ENCODE assay signal across 9 mouse cellular contexts in the genomic region with DNA sequence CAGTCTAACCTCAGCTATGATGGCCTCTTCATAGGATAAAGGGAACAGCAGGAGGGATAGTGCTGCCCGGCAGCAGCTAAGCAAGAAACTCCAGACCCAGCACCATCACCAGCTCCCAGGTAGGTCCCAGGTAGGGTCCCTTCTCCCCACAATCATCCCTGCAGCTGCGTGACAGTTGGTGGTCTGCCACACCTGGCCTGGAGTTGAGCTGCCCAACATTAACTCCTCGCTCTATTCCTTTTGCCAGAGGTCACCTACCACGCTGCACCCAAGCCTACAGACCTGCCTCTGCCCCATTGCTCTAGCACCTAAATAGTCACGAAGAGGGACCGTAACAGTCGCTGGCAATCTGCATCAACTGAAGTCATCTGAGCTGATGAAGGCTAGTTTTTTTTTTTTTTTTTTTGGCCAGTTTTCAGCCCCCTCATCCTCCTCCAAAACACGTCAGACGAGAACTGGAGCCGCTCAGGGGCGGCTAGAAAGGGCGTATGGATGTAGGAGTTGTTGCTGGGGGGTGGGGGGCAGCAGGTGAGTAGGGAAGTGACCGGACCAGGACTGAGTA. TPM values are rescaled to one million over a fixed set of nuclear protein-coding genes. Genes with fewer than 3 reads are reported as not detected.
DNase-seq lines count a peak whose midpoint lies in the region; ATAC-seq and TF ChIP-seq lines count a peak whose summit lies in the region.
"Had no signal": no experiment of that assay in that cellular context is flagged by ENCODE, and none has a peak within 500 bp of the region (broad histone marks: within the 10 kb centered on the region; RNA-seq: fewer than 3 reads in every experiment).

No protein-coding gene starts in this region.

- intact Hi-C loops in heart, postnatal 36 days (cut with DNase I) = loop anchor here (5.0 kb wide), 2 partner anchors 43 to 88 kb away; no protein-coding TSS in a partner anchor
- intact Hi-C loops in left cerebral cortex, postnatal 10 days (cut with DNase I) = loop anchor here (5.0 kb wide), 2 partner anchors 133 to 308 kb away; no protein-coding TSS in a partner anchor
- intact Hi-C loops in left cerebral cortex, postnatal 36 days (cut with DNase I) = loop anchor here (5.0 kb wide), 1 partner anchor 308 kb away; no protein-coding TSS in a partner anchor

- peak overlapping the region; percentile 34 to 79 for H3K4me3 ChIP-seq in heart, embryonic 14.5 days (ENCODE audit: control insufficient read depth in 1 of 2, insufficient read depth in 1 of 2, low read depth in 1 of 2, low read length in 2 of 2)
- H3K4me3 ChIP-seq in cerebellum, adult 2 months (replicated peaks; ENCODE audit: insufficient read depth, low read depth, low read length) = peak overlapping the region; percentile 85
- peak overlapping the region; percentile 95 for H3K4me3 ChIP-seq in hindbrain, embryonic 12.5 days
- H3K4me3 ChIP-seq in midbrain, embryonic 14.5 days (replicated peaks; ENCODE audit: low read depth, low read length) = peak overlapping the region; percentile 92

- TF ChIP-seq CTCF in cerebellum, adult 2 months (IDR thresholded peaks at IDR 0.05; ENCODE audit: borderline replicate concordance, insufficient read depth, low read depth, low read length) = no peak

- no peak for DNase-seq in heart, postnatal 36 days
- peak in 1 of 2 experiments; percentile 42 for DNase-seq in cerebellum, adult 2 months
- no peak for DNase-seq in midbrain, embryonic 14.5 days
- no peak for DNase-seq in retina, postnatal 1 day
- no peak for DNase-seq in left cerebral cortex, postnatal 10 days (ENCODE audit: extremely low spot score in 1 of 2, low spot score in 2 of 2)
- DNase-seq in left cerebral cortex, postnatal 36 days (ENCODE audit: low spot score in 2 of 2) = no peak

- H3K9ac ChIP-seq in heart, embryonic 14.5 days (ENCODE audit: low read length) = no peak overlapping the region
- peak overlapping the region; percentile 89 for H3K9ac ChIP-seq in hindbrain, embryonic 12.5 days
- peak overlapping the region; percentile 95 for H3K9ac ChIP-seq in midbrain, embryonic 14.5 days (replicated peaks; ENCODE audit: low read length)

- no peak overlapping the region for H3K27ac ChIP-seq in heart, embryonic 14.5 days (replicated peaks in 1 of 2; ENCODE audit: control insufficient read depth in 1 of 2, insufficient read depth in 1 of 2, low read depth in 2 of 2, low read length in 2 of 2)
- H3K27ac ChIP-seq in cerebellum, adult 2 months (ENCODE audit: insufficient read depth, low read length) = peak overlapping the region; percentile 95
- peak overlapping the region; percentile 95 for H3K27ac ChIP-seq in hindbrain, embryonic 12.5 days
- peak overlapping the region; percentile 93 for H3K27ac ChIP-seq in midbrain, embryonic 14.5 days (replicated peaks; ENCODE audit: low read depth, low read length)

- peaks cover 14 to 28% of the 10 kb centered on the region in 2 experiments; a peak in 3 of 4 replicates for H3K4me1 ChIP-seq in heart, embryonic 14.5 days (ENCODE audit: control insufficient read depth in 2 of 2, insufficient read depth in 2 of 2, low read length in 2 of 2)
- H3K4me1 ChIP-seq in cerebellum, adult 2 months (ENCODE audit: control insufficient read depth, insufficient read depth, low read length) = peaks cover 14% of the 10 kb centered on the region
- peaks cover 32% of the 10 kb centered on the region for H3K4me1 ChIP-seq in hindbrain, embryonic 12.5 days
- peaks cover 28% of the 10 kb centered on the region for H3K4me1 ChIP-seq in midbrain, embryonic 14.5 days (ENCODE audit: control insufficient read depth, insufficient read depth, low read length)

- TF ChIP-seq POLR2A in cerebellum, adult 2 months (IDR thresholded peaks at IDR 0.05; ENCODE audit: borderline replicate concordance, insufficient read depth, low read length) = no peak; the same call in 1 of the 2 replicates

- peaks cover 40% of the 10 kb centered on the region for H3K27me3 ChIP-seq in heart, embryonic 14.5 days (ENCODE audit: control insufficient read depth, insufficient read depth, low read length)
- H3K27me3 ChIP-seq in cerebellum, adult 2 months (ENCODE audit: control insufficient read depth, insufficient read depth, low read length) = no peaks in the 10 kb centered on the region
- H3K27me3 ChIP-seq in hindbrain, embryonic 12.5 days = peaks cover 16% of the 10 kb centered on the region
- H3K27me3 ChIP-seq in midbrain, embryonic 14.5 days (ENCODE audit: control insufficient read depth, insufficient read depth, low read length) = 0 out of 2 replicates have a peak, but pooled peaks cover 4% of the 10 kb centered on the region

- H3K36me3 ChIP-seq in heart, embryonic 14.5 days (ENCODE audit: control insufficient read depth, insufficient read depth, low read length) = 0 out of 2 replicates have a peak, but pooled peaks cover 6% of the 10 kb centered on the region
- peaks cover 9% of the 10 kb centered on the region for H3K36me3 ChIP-seq in hindbrain, embryonic 12.5 days
- H3K36me3 ChIP-seq in midbrain, embryonic 14.5 days (ENCODE audit: control insufficient read depth, insufficient read depth, low read length) = no peaks in the 10 kb centered on the region
- H3K36me3 ChIP-seq: G1E had no signal

- WGBS in heart, embryonic 14.5 days = 8% methylated on average over 13 of the region's 13 CpGs
- 3% methylated on average over 13 of the region's 13 CpGs for WGBS in cerebellum, adult 2 months
- 10% methylated on average over 12 of the region's 13 CpGs for WGBS in hindbrain, embryonic 12.5 days
- 6% methylated on average over 13 of the region's 13 CpGs for WGBS in midbrain, embryonic 14.5 days

- H3K4me2 ChIP-seq in heart, embryonic 14.5 days (ENCODE audit: low read length) = peak overlapping the region; percentile 87
- H3K4me2 ChIP-seq in hindbrain, embryonic 12.5 days (replicated peaks) = peak overlapping the region; percentile 83
- peak overlapping the region; percentile 80 for H3K4me2 ChIP-seq in midbrain, embryonic 14.5 days (ENCODE audit: low read length)

- H3K9me3 ChIP-seq in heart, embryonic 14.5 days (ENCODE audit: control insufficient read depth, low read length) = no peaks in the 10 kb centered on the region
- H3K9me3 ChIP-seq in hindbrain, embryonic 12.5 days (replicated peaks) = no peaks in the 10 kb centered on the region
- H3K9me3 ChIP-seq in midbrain, embryonic 14.5 days (ENCODE audit: control insufficient read depth, low read length) = no peaks in the 10 kb centered on the region

- no peak for ATAC-seq in heart, embryonic 14.5 days (ENCODE audit: insufficient number of reproducible peaks, insufficient read depth, low FRiP score, low read depth)
- ATAC-seq in hindbrain, embryonic 12.5 days (ENCODE audit: low FRiP score) = no peak
- ATAC-seq in midbrain, embryonic 14.5 days (ENCODE audit: low FRiP score, low TSS enrichment) = no peak

RNA-seq across cellular contexts. Expression of a gene that starts 0.7 kb away (rescaled TPM):
- 55.3 and 59.7 TPM in 2 replicates for polyA plus RNA-seq in heart, embryonic 14.5 days (2014; fragmentation: Nextera tagmentation; extraction: Ambion mirVana)
- 100 to 1,000 TPM; 425 to 453 TPM for total RNA-seq in heart, postnatal 36 days (2021)
- polyA plus RNA-seq in cerebellum, adult 2 months (2012; rRNA removed) = 59.2 and 62.5 TPM in 2 replicates
- 79.8 and 80.2 TPM in 2 replicates for polyA plus RNA-seq in hindbrain, embryonic 12.5 days (2016; fragmentation: Nextera tagmentation; extraction: Ambion mirVana)
- polyA plus RNA-seq in midbrain, embryonic 14.5 days (2014; fragmentation: Nextera tagmentation; extraction: Ambion mirVana) = 64.8 and 65.7 TPM in 2 replicates
- 100 to 1,000 TPM; 124 to 125 TPM for total RNA-seq in left cerebral cortex, postnatal 10 days (2021)
- 10 to 100 TPM; 78.7 to 81.8 TPM for total RNA-seq in left cerebral cortex, postnatal 36 days (2021)
- polyA plus RNA-seq: G1E had no signal

Comparison
In these comparisons a context has a peak if more than half of its experiments do, and no peak if none do; other contexts are left out.
1. H3K27ac ChIP-seq: peak in cerebellum, adult 2 months (single experiment), hindbrain, embryonic 12.5 days (single experiment) and midbrain, embryonic 14.5 days (single experiment); none in heart, embryonic 14.5 days (0 of 2).
2. Peak in every context shown above with its lines, with median percentiles within 50 percentile points of each other: H3K4me2 ChIP-seq and H3K4me3 ChIP-seq.